Comparison of ENCODE assay signal across 9 mouse cellular contexts in genomic region chr12:54060732-54061131, GRCm38 (mm10).
DNase-seq lines count a peak whose midpoint lies in the region; ATAC-seq and TF ChIP-seq lines count a peak whose summit lies in the region.
"Had no signal": no experiment of that assay in that cellular context is flagged by ENCODE, and none has a peak within 500 bp of the region (broad histone marks: within the 10 kb centered on the region; RNA-seq: fewer than 3 reads in every experiment).

No protein-coding gene starts in this region.

- no peaks in the 10 kb centered on the region for H3K4me1 ChIP-seq in G1E (ENCODE audit: insufficient read depth, low read depth, low read length)
- no peaks in the 10 kb centered on the region; the same call in none of the 2 replicates for H3K4me1 ChIP-seq in bone marrow, adult 2 months (ENCODE audit: control insufficient read depth, insufficient read depth, low read length)
- H3K4me1 ChIP-seq in forebrain, embryonic 13.5 days = peaks cover 11% of the 10 kb centered on the region
- peaks cover 15% of the 10 kb centered on the region; the same call in 1 of the 2 replicates for H3K4me1 ChIP-seq in hindbrain, embryonic 12.5 days

- H3K9ac ChIP-seq in forebrain, embryonic 13.5 days = no peak overlapping the region
- no peak overlapping the region for H3K9ac ChIP-seq in hindbrain, embryonic 12.5 days
- H3K9ac ChIP-seq: liver, embryonic 13.5 days had no signal

- WGBS in bone marrow, adult 2 months = 19% methylated on average over 8 of the region's 8 CpGs
- 13% methylated on average over 8 of the region's 8 CpGs for WGBS in forebrain, embryonic 13.5 days
- 14% methylated on average over 8 of the region's 8 CpGs for WGBS in hindbrain, embryonic 12.5 days

- DNase-seq in G1E (ENCODE audit: low spot score) = no peak
- peak; percentile 45 for DNase-seq in layer of hippocampus, adult 9-11 months
- peak; percentile 74 for DNase-seq in right cerebral cortex, postnatal 25 days
- DNase-seq: liver, embryonic 13.5 days had no signal

- no peak overlapping the region for H3K27ac ChIP-seq in bone marrow, adult 2 months (ENCODE audit: control insufficient read depth, insufficient read depth, low read depth, low read length, poor library complexity)
- H3K27ac ChIP-seq in forebrain, embryonic 13.5 days = no peak overlapping the region
- no peak overlapping the region for H3K27ac ChIP-seq in hindbrain, embryonic 12.5 days
- H3K27ac ChIP-seq: liver, embryonic 13.5 days had no signal

- H3K4me3 ChIP-seq in G1E (ENCODE audit: low read depth, low read length) = no peak overlapping the region
- H3K4me3 ChIP-seq in bone marrow, adult 2 months (replicated peaks; ENCODE audit: control insufficient read depth, low read depth, low read length) = no peak overlapping the region
- H3K4me3 ChIP-seq in forebrain, embryonic 13.5 days = no peak overlapping the region
- no peak overlapping the region for H3K4me3 ChIP-seq in hindbrain, embryonic 12.5 days
- H3K4me3 ChIP-seq: liver, embryonic 13.5 days had no signal

- no peaks in the 10 kb centered on the region for H3K36me3 ChIP-seq in G1E (replicated peaks)
- H3K36me3 ChIP-seq in forebrain, embryonic 13.5 days (ENCODE audit: poor library complexity, severe bottlenecking) = no peaks in the 10 kb centered on the region
- no peaks in the 10 kb centered on the region for H3K36me3 ChIP-seq in hindbrain, embryonic 12.5 days
- H3K36me3 ChIP-seq: liver, embryonic 13.5 days had no signal

- TF ChIP-seq CTCF in G1E (IDR thresholded peaks at IDR 0.05; ENCODE audit: low read depth, low read length) = 0 out of 2 replicates have a peak, but pooled peaks have one; percentile 16
- peak; percentile 75 for TF ChIP-seq CTCF in bone marrow, adult 2 months (IDR thresholded peaks at IDR 0.05; ENCODE audit: control insufficient read depth, insufficient read depth, low read length)

- H3K27me3 ChIP-seq in G1E (ENCODE audit: insufficient read depth, low read length) = no peaks in the 10 kb centered on the region
- H3K27me3 ChIP-seq in forebrain, embryonic 13.5 days = peaks cover 3% of the 10 kb centered on the region; the same call in 1 of the 2 replicates
- H3K27me3 ChIP-seq in hindbrain, embryonic 12.5 days = 0 out of 2 replicates have a peak, but pooled peaks cover 5% of the 10 kb centered on the region

- no peak for ATAC-seq in G1E (ENCODE audit: extremely low read depth, insufficient number of reproducible peaks, low FRiP score, poor library complexity, severe bottlenecking)
- peak; percentile 92 for ATAC-seq in forebrain, embryonic 13.5 days
- ATAC-seq in hindbrain, embryonic 12.5 days (ENCODE audit: low FRiP score) = peak; percentile 67
- ATAC-seq in megakaryocyte-erythroid progenitor cell, adult 5-6 weeks (replicated peaks; ENCODE audit: low FRiP score, low TSS enrichment, poor library complexity, severe bottlenecking) = 0 out of 2 replicates have a peak, but pooled peaks have one; percentile 52
- ATAC-seq in megakaryocyte, adult 5-6 weeks (ENCODE audit: poor library complexity, severe bottlenecking) = no peak

- TF ChIP-seq POLR2A in bone marrow, adult 2 months (IDR thresholded peaks at IDR 0.05; ENCODE audit: borderline replicate concordance, control insufficient read depth, low read depth, low read length) = no peak

- peaks cover 71% of the 10 kb centered on the region for H3K9me3 ChIP-seq in G1E (replicated peaks)
- H3K9me3 ChIP-seq in forebrain, embryonic 13.5 days (replicated peaks) = no peaks in the 10 kb centered on the region
- no peaks in the 10 kb centered on the region for H3K9me3 ChIP-seq in hindbrain, embryonic 12.5 days (replicated peaks)
- H3K9me3 ChIP-seq: liver, embryonic 13.5 days had no signal

- H3K4me2 ChIP-seq in forebrain, embryonic 13.5 days = no peak overlapping the region
- H3K4me2 ChIP-seq in hindbrain, embryonic 12.5 days (replicated peaks) = no peak overlapping the region
- H3K4me2 ChIP-seq: liver, embryonic 13.5 days had no signal

Comparison
In these comparisons a context has a peak if more than half of its experiments do, and no peak if none do; other contexts are left out.
1. ATAC-seq: peak in forebrain, embryonic 13.5 days (single experiment), hindbrain, embryonic 12.5 days (single experiment) and megakaryocyte-erythroid progenitor cell, adult 5-6 weeks (single experiment); none in G1E (single experiment) and megakaryocyte, adult 5-6 weeks (single experiment).